Comparison of ENCODE assay signal across 13 mouse cellular contexts in the genomic region with DNA sequence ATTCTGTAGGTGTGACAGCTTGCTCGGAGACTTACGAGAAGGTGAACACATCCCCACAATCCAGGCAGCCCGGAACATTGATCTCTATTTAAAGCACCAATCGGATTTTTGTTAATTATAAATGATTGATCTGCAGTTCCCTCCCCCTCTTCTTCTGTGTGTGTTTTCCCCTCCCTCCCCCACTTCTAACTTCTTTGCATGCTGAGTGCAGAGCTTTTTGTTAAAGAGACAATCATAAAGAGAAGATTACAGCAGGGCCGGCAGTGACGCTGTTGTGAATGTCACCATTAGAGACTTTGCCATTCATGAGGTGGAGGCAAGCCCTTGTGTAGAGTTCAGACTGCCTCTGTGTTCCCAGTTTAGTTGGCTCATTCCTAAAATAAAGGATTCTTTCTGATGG.
DNase-seq lines count a peak whose midpoint lies in the region; ATAC-seq and TF ChIP-seq lines count a peak whose summit lies in the region.
"Had no signal": no experiment of that assay in that cellular context is flagged by ENCODE, and none has a peak within 500 bp of the region (broad histone marks: within the 10 kb centered on the region; RNA-seq: fewer than 3 reads in every experiment).

No protein-coding gene starts in this region.

- no peaks in the 10 kb centered on the region for H3K9me3 ChIP-seq in hindbrain, embryonic 11.5 days (ENCODE audit: control insufficient read depth, low read length)
- no peaks in the 10 kb centered on the region for H3K9me3 ChIP-seq in liver, embryonic 14.5 days (ENCODE audit: control insufficient read depth, low read length)
- no peaks in the 10 kb centered on the region for H3K9me3 ChIP-seq in stomach, embryonic 14.5 days (ENCODE audit: control insufficient read depth, low read depth, low read length)
- H3K9me3 ChIP-seq: G1E; limb, embryonic 15.5 days had no signal

- no peak overlapping the region for H3K9ac ChIP-seq in liver, adult 2 months (ENCODE audit: low read depth, low read length)
- no peak overlapping the region for H3K9ac ChIP-seq in hindbrain, embryonic 11.5 days (ENCODE audit: low read depth, low read length)
- no peak overlapping the region for H3K9ac ChIP-seq in liver, embryonic 14.5 days (replicated peaks)
- H3K9ac ChIP-seq in stomach, embryonic 14.5 days (replicated peaks; ENCODE audit: low read depth, low read length): no peak overlapping the region
- H3K9ac ChIP-seq: limb, embryonic 15.5 days had no signal

- ATAC-seq in hindbrain, embryonic 11.5 days (ENCODE audit: low FRiP score): no peak; the same call in 1 of the 2 replicates
- ATAC-seq in liver, embryonic 14.5 days (ENCODE audit: insufficient read depth): no peak
- ATAC-seq in stomach, embryonic 14.5 days (ENCODE audit: insufficient number of reproducible peaks, insufficient read depth, low FRiP score, low read depth): no peak

- TF ChIP-seq EP300 in liver, embryonic 14.5 days (IDR thresholded peaks at IDR 0.05; ENCODE audit: low read depth): no peak

- no peak for TF ChIP-seq CTCF in liver, adult 2 months (IDR thresholded peaks at IDR 0.05; ENCODE audit: low read depth, low read length)
- no peak for TF ChIP-seq CTCF in liver, embryonic 14.5 days (IDR thresholded peaks at IDR 0.05; ENCODE audit: low read depth)

- H3K36me3 ChIP-seq in liver, adult 2 months (ENCODE audit: control insufficient read depth, insufficient read depth, low read length): no peaks in the 10 kb centered on the region
- H3K36me3 ChIP-seq in hindbrain, embryonic 11.5 days (ENCODE audit: control insufficient read depth, insufficient read depth, low read length): no peaks in the 10 kb centered on the region
- no peaks in the 10 kb centered on the region for H3K36me3 ChIP-seq in liver, embryonic 14.5 days (replicated peaks; ENCODE audit: control insufficient read depth, insufficient read depth, low read depth)
- no peaks in the 10 kb centered on the region for H3K36me3 ChIP-seq in stomach, embryonic 14.5 days (ENCODE audit: control insufficient read depth, insufficient read depth, low read length)
- H3K36me3 ChIP-seq: G1E; limb, embryonic 15.5 days had no signal

- WGBS in liver, adult 2 months: 18% methylated on average over 6 of the region's 6 CpGs
- WGBS in hindbrain, embryonic 11.5 days: 27% methylated on average over 6 of the region's 6 CpGs
- 53% methylated on average over 6 of the region's 6 CpGs for WGBS in liver, embryonic 14.5 days (ENCODE audit: insufficient replicate concordance)
- 15% methylated on average over 6 of the region's 6 CpGs for WGBS in stomach, embryonic 14.5 days

- peak; percentile 41 for DNase-seq in liver, adult 2 months (ENCODE audit: extremely low read depth, low read depth, low spot score)
- no peak for DNase-seq in liver
- DNase-seq in hindbrain, embryonic 11.5 days (ENCODE audit: low spot score): peak; percentile 14
- DNase-seq in liver, embryonic 14.5 days (ENCODE audit: low read depth in 3 of 3, low spot score in 3 of 3): no peak
- DNase-seq in embryo, embryonic 10.5 days (ENCODE audit: low spot score): no peak
- DNase-seq in frontal cortex, postnatal 10 days (ENCODE audit: low spot score in 2 of 2): no peak
- DNase-seq in ovary, postnatal 14 days (ENCODE audit: low spot score): no peak
- DNase-seq: cerebellum, adult 9-11 months; heart, postnatal 10 days; layer of hippocampus, adult 9-11 months had no signal

- H3K79me2 ChIP-seq in liver, adult 2 months (ENCODE audit: control insufficient read depth, insufficient read depth, low read length): no peaks in the 10 kb centered on the region

- no peak overlapping the region; the same call in 1 of the 2 replicates for H3K4me2 ChIP-seq in hindbrain, embryonic 11.5 days (replicated peaks; ENCODE audit: low read depth, low read length)
- H3K4me2 ChIP-seq in liver, embryonic 14.5 days (ENCODE audit: low read depth): peak overlapping the region; percentile 26
- peak overlapping the region; percentile 34 for H3K4me2 ChIP-seq in stomach, embryonic 14.5 days (replicated peaks; ENCODE audit: low read depth, low read length)
- H3K4me2 ChIP-seq: limb, embryonic 15.5 days had no signal

- no peaks in the 10 kb centered on the region for H3K27me3 ChIP-seq in liver, adult 2 months (ENCODE audit: control insufficient read depth, insufficient read depth, low read length)
- no peaks in the 10 kb centered on the region for H3K27me3 ChIP-seq in hindbrain, embryonic 11.5 days (ENCODE audit: control insufficient read depth, insufficient read depth, low read length)
- H3K27me3 ChIP-seq in liver, embryonic 14.5 days (ENCODE audit: control insufficient read depth, insufficient read depth, low read length): no peaks in the 10 kb centered on the region
- H3K27me3 ChIP-seq in stomach, embryonic 14.5 days (ENCODE audit: control insufficient read depth, insufficient read depth, low read length): no peaks in the 10 kb centered on the region

- H3K4me3 ChIP-seq in liver, adult 2 months (ENCODE audit: insufficient read depth, low read depth, low read length): peak overlapping the region; percentile 7; the same call in 1 of the 2 replicates
- H3K4me3 ChIP-seq in hindbrain, embryonic 11.5 days (ENCODE audit: low read depth, low read length): no peak overlapping the region
- no peak overlapping the region for H3K4me3 ChIP-seq in liver, embryonic 14.5 days (ENCODE audit: insufficient read depth in 1 of 2, low read depth in 2 of 2, low read length in 2 of 2)
- no peak overlapping the region for H3K4me3 ChIP-seq in stomach, embryonic 14.5 days (ENCODE audit: low read depth, low read length)
- H3K4me3 ChIP-seq: limb, embryonic 15.5 days had no signal

- H3K27ac ChIP-seq in liver, adult 2 months (replicated peaks; ENCODE audit: insufficient read depth, low read depth, low read length): no peak overlapping the region
- peak overlapping the region; percentile 43 for H3K27ac ChIP-seq in hindbrain, embryonic 11.5 days (ENCODE audit: low read depth, low read length)
- no peak overlapping the region for H3K27ac ChIP-seq in liver, embryonic 14.5 days
- H3K27ac ChIP-seq in stomach, embryonic 14.5 days (ENCODE audit: low read length): no peak overlapping the region; the same call in 1 of the 2 replicates
- H3K27ac ChIP-seq: limb, embryonic 15.5 days had no signal

- TF ChIP-seq POLR2A in liver, adult 2 months (IDR thresholded peaks at IDR 0.05; ENCODE audit: extremely low read depth, insufficient read depth, low read length): no peak

- H3K4me1 ChIP-seq in liver, adult 2 months (ENCODE audit: control insufficient read depth, insufficient read depth, low read length): peaks cover 3% of the 10 kb centered on the region
- H3K4me1 ChIP-seq in hindbrain, embryonic 11.5 days (replicated peaks; ENCODE audit: control insufficient read depth, insufficient read depth, low read length): no peaks in the 10 kb centered on the region
- no peaks in the 10 kb centered on the region for H3K4me1 ChIP-seq in liver, embryonic 14.5 days (replicated peaks; ENCODE audit: control insufficient read depth in 2 of 2, insufficient read depth in 2 of 2, low read length in 1 of 2)
- H3K4me1 ChIP-seq in stomach, embryonic 14.5 days (ENCODE audit: control insufficient read depth, insufficient read depth, low read length): peaks cover 14% of the 10 kb centered on the region; the same call in 1 of the 2 replicates
- H3K4me1 ChIP-seq: limb, embryonic 15.5 days had no signal

Comparison
In these comparisons a context has a peak if more than half of its experiments do, and no peak if none do; other contexts are left out.
1. DNase-seq: peak in liver, adult 2 months (single experiment) and hindbrain, embryonic 11.5 days (single experiment); none in liver (single experiment), liver, embryonic 14.5 days (0 of 3), embryo, embryonic 10.5 days (single experiment), frontal cortex, postnatal 10 days (0 of 2) and ovary, postnatal 14 days (single experiment).